Mouse (Mus musculus) lung, embryonic 16.5 days (tissue): ENCODE measurements around the gene Spag5. TPM values are rescaled to one million over a fixed set of nuclear protein-coding genes. Genes with fewer than 3 reads are reported as not detected.

Source experiments
- ATAC-seq: fragments of 200-750 bp; cut with Nextera tagmentation; 2 replicates; pipeline ENCODE4 v1.8.0; 2017; ENCODE audit warnings: low read depth, mild to moderate bottlenecking, moderate library complexity
- H3K27ac ChIP-seq: fragments of 300-500 bp; sonication (generic); 2 replicates; pipeline ENCODE4 v1.5.1; 2014; ENCODE audit warnings: mild to moderate bottlenecking, control low read depth, low read length
- H3K27me3 ChIP-seq: fragments of 300-500 bp; sonication (generic); 2 replicates; pipeline ENCODE4 v1.6.1; 2014; ENCODE audit warnings: low read depth, low read length, mixed read lengths; ENCODE audit not compliant: control insufficient read depth, insufficient read depth
- H3K36me3 ChIP-seq: fragments of 300-500 bp; sonication (generic); 2 replicates; pipeline ENCODE4 v1.6.1; 2014; ENCODE audit warnings: low read length; ENCODE audit not compliant: control insufficient read depth, insufficient read depth
- H3K4me1 ChIP-seq: fragments of 300-500 bp; sonication (generic); replicated peaks from 2 replicates; pipeline ENCODE4 v1.6.1; 2014; ENCODE audit warnings: low read length, mixed read lengths; ENCODE audit not compliant: control insufficient read depth, insufficient read depth
- H3K4me2 ChIP-seq: fragments of 300-500 bp; sonication (generic); 2 replicates; pipeline ENCODE4 v1.6.1; 2014; ENCODE audit warnings: low read depth, low read length, control low read depth
- H3K4me3 ChIP-seq: fragments of 300-500 bp; sonication (generic); 2 replicates; pipeline ENCODE4 v1.5.1; 2014; ENCODE audit warnings: mild to moderate bottlenecking, low read length, control low read depth
- H3K9ac ChIP-seq: fragments of 300-500 bp; sonication (generic); 2 replicates; pipeline ENCODE4 v1.6.1; 2014; ENCODE audit warnings: low read length, control low read depth
- H3K9me3 ChIP-seq: fragments of 300-500 bp; sonication (generic); 2 replicates; pipeline ENCODE4 v1.6.1; 2016; ENCODE audit warnings: low read length; ENCODE audit not compliant: control insufficient read depth
- WGBS: fragments of 180-500 bp; shearing (Covaris S2); extraction: QIAGEN DNeasy Blood & Tissue Kit; methylation state at CpG from one replicate; pipeline ENCODE4 v1.1.7; 2014; 5-methylcytosine and 5-hydroxymethylcytosine counted together
- polyA plus RNA-seq: library from polyadenylated mRNA; unstranded; fragments of >200 nt; fragmentation: Nextera tagmentation; extraction: Ambion mirVana; gene quantifications from 2 replicates; pipeline ENCODE4 v1.2.1, GENCODE M21; 2015

Gene Spag5
- 44.9 and 46.7 TPM in 2 replicates for polyA plus RNA-seq

DNA sequence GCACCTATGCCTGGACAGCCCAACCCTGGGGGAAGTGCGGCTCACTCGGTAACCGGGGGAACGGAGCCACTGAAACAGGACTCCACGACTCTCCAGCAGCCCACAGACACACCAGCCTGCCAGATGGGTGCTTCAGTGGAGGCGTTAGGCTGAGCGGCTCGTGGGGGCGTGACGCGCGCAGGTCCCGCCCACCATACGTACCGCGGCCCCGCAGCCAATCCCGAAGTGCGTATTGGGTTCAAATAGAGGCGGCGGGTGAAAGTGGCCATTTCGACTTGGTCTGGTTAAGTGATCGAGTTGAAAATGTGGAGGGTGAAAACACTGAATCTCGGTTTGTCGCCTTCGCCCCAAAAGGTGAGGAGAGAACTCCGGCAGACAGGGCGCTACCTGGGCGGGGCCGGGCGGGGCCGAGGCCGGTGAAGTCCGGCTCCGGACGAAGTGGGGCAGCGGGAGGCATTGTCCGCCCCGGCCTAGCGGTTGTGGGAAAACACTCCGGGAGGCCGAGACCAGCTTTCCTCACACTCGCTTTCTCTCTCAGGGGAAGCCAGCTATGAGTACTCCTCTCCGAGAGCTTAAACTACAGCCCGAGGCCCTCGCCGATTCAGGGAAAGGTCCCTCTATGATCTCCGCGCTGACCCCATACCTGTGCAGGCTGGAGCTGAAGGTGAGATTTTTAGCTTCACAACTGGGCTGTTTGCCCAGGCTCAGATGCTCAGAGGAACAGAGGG is at the start of gene Spag5:
TSS of gene Spag5 (plus strand) at position 173 of the 728 bp plus-strand sequence.
- H3K9ac ChIP-seq, result peak within 1 kb of the TSS; percentile 87
- peak; percentile 100 for ATAC-seq
- H3K4me2 ChIP-seq, result peak within 1 kb of the TSS; percentile 83
- peak within 1 kb of the TSS; percentile 86 for H3K4me3 ChIP-seq
- H3K9me3 ChIP-seq, result no peaks in the 10 kb centered on the region
- H3K36me3 ChIP-seq, result peaks cover 16% of the 10 kb centered on the region
- H3K27ac ChIP-seq, result peak within 1 kb of the TSS; percentile 82
- H3K27me3 ChIP-seq, result no peaks in the 10 kb centered on the region
- peaks cover 4% of the 10 kb centered on the region; the same call in 1 of the 2 replicates for H3K4me1 ChIP-seq
- under 1% methylated on average over 49 of the region's 49 CpGs for WGBS

GRCm38 (mm10) chr11:78256618-78257017 is 44.7 kb upstream of the Spag5 start:
- no peak overlapping the region for H3K27ac ChIP-seq
- no peak for ATAC-seq
- no peaks in the 10 kb centered on the region for H3K4me1 ChIP-seq
- peaks cover 13% of the 10 kb centered on the region for H3K36me3 ChIP-seq
- no peak overlapping the region for H3K4me3 ChIP-seq
- WGBS, result 94% methylated on average over 1 of the region's 1 CpGs
- H3K4me2 ChIP-seq, result no peak overlapping the region
- H3K9ac ChIP-seq, result no peak overlapping the region
- H3K9me3 ChIP-seq, result no peaks in the 10 kb centered on the region
- H3K27me3 ChIP-seq, result no peaks in the 10 kb centered on the region; the same call in 1 of the 2 replicates

- Histone ChIP-seq H3K4me2 (peak overlapping the region; percentile 44), H3K27me3 (no peaks in the 10 kb centered on the region; the same call in 1 of the 2 replicates), H3K9ac (no peak overlapping the region), H3K4me3 (peak overlapping the region; percentile 87), H3K36me3 (peaks cover 15% of the 10 kb centered on the region), H3K9me3 (no peaks in the 10 kb centered on the region), H3K27ac (no peak overlapping the region), H3K4me1 (peaks cover 10% of the 10 kb centered on the region)
- no peak for ATAC-seq
- 85% methylated on average over 2 of the region's 2 CpGs for WGBS
Observed at GRCm38 (mm10) chr11:78260489-78261258, 40.7 kb upstream of the Spag5 start.

DNA sequence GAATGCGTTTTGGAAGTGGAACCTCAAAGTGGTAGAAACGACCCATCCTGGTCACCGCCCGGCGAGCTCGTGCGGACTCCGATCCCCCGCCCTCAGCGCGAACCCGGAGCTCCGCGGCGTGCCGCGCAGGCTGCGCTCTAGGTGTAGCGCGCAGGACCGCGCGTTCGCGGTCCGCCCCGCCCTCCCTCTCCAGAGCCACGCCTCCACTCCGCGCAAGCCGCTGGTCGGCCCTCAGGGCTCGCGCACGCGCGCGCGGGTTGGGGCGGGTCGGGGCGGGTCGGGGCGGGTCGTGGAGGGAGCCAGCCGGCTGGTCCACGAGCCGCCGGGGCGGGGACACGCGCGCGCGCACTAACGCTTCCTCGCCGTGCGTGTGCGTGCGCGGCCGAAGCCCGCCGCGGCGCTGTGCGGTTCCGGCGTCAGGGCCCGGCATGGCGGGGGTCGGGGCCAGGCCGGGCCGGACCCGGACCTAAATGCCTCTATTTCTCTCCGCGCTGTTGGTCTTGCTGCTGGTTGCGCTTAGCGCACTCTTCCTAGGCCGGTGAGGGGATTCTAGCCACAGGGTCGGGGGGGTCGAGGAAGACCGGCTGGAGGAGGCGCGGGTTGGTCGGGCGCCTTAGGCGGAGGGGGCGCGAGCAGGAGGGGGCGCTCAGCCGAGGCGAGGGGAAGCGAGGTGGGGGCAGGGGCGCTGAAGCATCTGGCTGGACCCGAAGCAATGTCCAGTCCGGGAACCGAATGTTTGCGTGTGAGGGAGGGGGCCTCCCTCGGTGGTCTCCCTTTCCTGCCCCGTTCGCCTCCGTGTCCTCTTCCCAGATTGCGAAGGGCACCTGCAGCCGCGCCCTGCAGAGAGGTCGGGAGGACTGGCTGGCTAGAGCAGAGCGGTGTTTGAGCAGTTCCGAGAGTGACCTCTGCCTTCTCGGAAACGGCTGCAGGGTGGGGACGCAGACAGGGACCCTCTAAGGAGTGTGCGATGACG is 39.7 kb upstream of the Spag5 start, which contains the start of gene 2610507B11Rik:
TSS of gene 2610507B11Rik (plus strand) at position 373 of the 973 bp plus-strand sequence.
- Histone ChIP-seq H3K4me1 (peaks cover 10% of the 10 kb centered on the region), H3K36me3 (peaks cover 23% of the 10 kb centered on the region), H3K27ac (peak within 1 kb of the TSS; percentile 86), H3K4me3 (peak within 1 kb of the TSS; percentile 87), H3K27me3 (no peaks in the 10 kb centered on the region; the same call in 1 of the 2 replicates), H3K9me3 (no peaks in the 10 kb centered on the region), H3K4me2 (peak within 1 kb of the TSS; percentile 69), H3K9ac (peak within 1 kb of the TSS; percentile 84)
- ATAC-seq, result peak; percentile 97
- WGBS, result under 1% methylated on average over 98 of the region's 115 CpGs

GRCm38 (mm10) chr11:78262550-78262949 is 38.8 kb upstream of the Spag5 start:
- Histone ChIP-seq H3K27ac (peak overlapping the region; percentile 36; the same call in 1 of the 2 replicates), H3K9me3 (no peaks in the 10 kb centered on the region), H3K4me2 (peak overlapping the region; percentile 69), H3K27me3 (no peaks in the 10 kb centered on the region), H3K4me3 (peak overlapping the region; percentile 87), H3K9ac (peak overlapping the region; percentile 84), H3K4me1 (peaks cover 10% of the 10 kb centered on the region), H3K36me3 (peaks cover 27% of the 10 kb centered on the region)
- ATAC-seq, result no peak
- whole genome bisulfite sequencing, result 2% methylated on average over 8 of the region's 8 CpGs

DNA sequence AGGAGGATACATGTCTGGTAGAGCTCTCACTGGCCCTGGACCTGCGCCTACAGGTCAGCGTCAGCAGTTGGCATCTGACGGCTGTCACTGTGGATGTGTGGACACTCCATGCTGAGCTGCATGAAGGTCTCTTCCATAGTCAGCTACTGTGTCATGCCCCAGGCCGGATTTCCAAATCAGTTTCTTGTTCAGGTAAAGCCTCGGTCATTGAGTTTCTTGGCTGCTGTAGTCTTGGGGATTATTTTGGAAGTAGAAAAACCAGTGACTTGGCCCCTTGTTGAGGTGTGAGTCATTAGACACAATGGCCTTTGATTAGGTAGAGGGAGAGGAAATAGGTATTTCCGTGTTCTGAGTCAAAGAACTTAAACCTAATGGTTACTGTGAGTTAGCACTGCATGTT is 35.8 kb upstream of the Spag5 start:
- Histone ChIP-seq H3K27ac (no peak overlapping the region), H3K4me3 (no peak overlapping the region), H3K9ac (no peak overlapping the region), H3K4me2 (no peak overlapping the region), H3K36me3 (peaks cover 45% of the 10 kb centered on the region), H3K4me1 (peaks cover 10% of the 10 kb centered on the region), H3K9me3 (no peaks in the 10 kb centered on the region), H3K27me3 (no peaks in the 10 kb centered on the region)
- ATAC-seq, result no peak
- 91% methylated on average over 6 of the region's 6 CpGs for WGBS

GRCm38 (mm10) chr11:78271986-78272385 is 29.3 kb upstream of the Spag5 start:
- H3K36me3 ChIP-seq, result peaks cover 67% of the 10 kb centered on the region
- no peak overlapping the region for H3K27ac ChIP-seq
- no peaks in the 10 kb centered on the region for H3K9me3 ChIP-seq
- no peak overlapping the region for H3K4me2 ChIP-seq
- 79% methylated on average over 13 of the region's 13 CpGs for WGBS
- H3K4me3 ChIP-seq, result no peak overlapping the region
- no peak for ATAC-seq
- H3K4me1 ChIP-seq, result no peaks in the 10 kb centered on the region
- no peak overlapping the region for H3K9ac ChIP-seq
- no peaks in the 10 kb centered on the region for H3K27me3 ChIP-seq

GRCm38 (mm10) chr11:78275596-78275995 is 25.7 kb upstream of the Spag5 start:
- Histone ChIP-seq H3K9me3 (no peaks in the 10 kb centered on the region), H3K36me3 (peaks cover 63% of the 10 kb centered on the region), H3K4me2 (no peak overlapping the region), H3K4me1 (no peaks in the 10 kb centered on the region), H3K27me3 (no peaks in the 10 kb centered on the region), H3K4me3 (no peak overlapping the region), H3K9ac (no peak overlapping the region), H3K27ac (no peak overlapping the region)
- WGBS, result 100% methylated on average over 1 of the region's 1 CpGs
- ATAC-seq, result no peak
